Comparison of ENCODE assay signal across 14 mouse cellular contexts in the genomic region with DNA sequence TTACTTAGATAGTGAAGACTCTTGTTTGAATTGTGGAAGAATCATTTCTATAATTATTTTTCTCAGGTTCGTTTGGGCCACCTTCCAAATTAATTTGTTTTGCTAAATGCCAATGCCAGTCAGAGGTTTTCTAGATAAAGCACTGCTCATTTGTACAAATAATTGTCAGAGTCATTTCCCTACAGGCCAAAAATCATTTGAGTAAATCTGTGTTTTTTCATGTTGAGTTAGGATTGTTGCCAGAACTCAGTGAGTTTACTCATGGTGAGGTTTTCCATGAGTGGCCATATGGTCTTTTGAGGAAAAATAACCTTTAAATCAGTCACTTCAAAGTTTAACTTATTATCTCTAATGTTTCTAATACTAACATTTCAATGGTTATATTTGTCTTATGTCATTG.
"Had no signal": no experiment of that assay in that cellular context is flagged by ENCODE, and none has a peak within 500 bp of the region (broad histone marks: within the 10 kb centered on the region; RNA-seq: fewer than 3 reads in every experiment).

No protein-coding gene starts in this region.

- H3K27me3 ChIP-seq: midbrain, embryonic 12.5 days; midbrain, embryonic 15.5 days; neural tube, embryonic 13.5 days; neural tube, embryonic 15.5 days had no signal

- H3K9me3 ChIP-seq: midbrain, embryonic 10.5 days; midbrain, embryonic 12.5 days; midbrain, embryonic 15.5 days; neural tube, embryonic 13.5 days; neural tube, embryonic 15.5 days had no signal

- DNase-seq: lung, adult 18-20 months; lung, embryonic 14.5 days; lung, postnatal 10 days; lung, postnatal 4 days; right cerebral cortex, postnatal 14 days; thymus, adult 18-20 months; thymus, postnatal 14 days; thymus, postnatal 36 days had no signal

- H3K4me2 ChIP-seq: lung, embryonic 14.5 days; midbrain, embryonic 12.5 days; midbrain, embryonic 15.5 days; neural tube, embryonic 13.5 days; neural tube, embryonic 15.5 days had no signal

- H3K36me3 ChIP-seq: midbrain, embryonic 10.5 days; midbrain, embryonic 12.5 days; midbrain, embryonic 15.5 days; neural tube, embryonic 13.5 days; neural tube, embryonic 15.5 days had no signal

- H3K9ac ChIP-seq: lung, embryonic 14.5 days; midbrain, embryonic 12.5 days; midbrain, embryonic 15.5 days; neural tube, embryonic 13.5 days; neural tube, embryonic 15.5 days had no signal

- H3K4me1 ChIP-seq: midbrain, embryonic 10.5 days; midbrain, embryonic 12.5 days; midbrain, embryonic 15.5 days; neural tube, embryonic 13.5 days; neural tube, embryonic 15.5 days had no signal

- H3K27ac ChIP-seq: midbrain, embryonic 10.5 days; midbrain, embryonic 12.5 days; midbrain, embryonic 15.5 days; neural tube, embryonic 13.5 days; neural tube, embryonic 15.5 days had no signal

- H3K4me3 ChIP-seq: midbrain, embryonic 10.5 days; midbrain, embryonic 12.5 days; midbrain, embryonic 15.5 days; myocyte; neural tube, embryonic 13.5 days; neural tube, embryonic 15.5 days had no signal

- ATAC-seq: midbrain, embryonic 15.5 days had no signal
